Comparison of ENCODE assay signal across 8 mouse cellular contexts in genomic region chr11:60953803-60954202, GRCm38 (mm10). TPM values are rescaled to one million over a fixed set of nuclear protein-coding genes. Genes with fewer than 3 reads are reported as not detected.
DNase-seq lines count a peak whose midpoint lies in the region; ATAC-seq lines count a peak whose summit lies in the region.

No protein-coding gene starts in this region.

- H3K27ac ChIP-seq in hindbrain, embryonic 10.5 days, result no peak overlapping the region
- H3K27ac ChIP-seq in lung, embryonic 15.5 days, result no peak overlapping the region

- H3K36me3 ChIP-seq in hindbrain, embryonic 10.5 days, result peaks cover 41% of the 10 kb centered on the region
- H3K36me3 ChIP-seq in lung, embryonic 15.5 days, result peaks cover 27% of the 10 kb centered on the region

- H3K9ac ChIP-seq in lung, embryonic 15.5 days, result no peak overlapping the region

- 8% methylated on average over 15 of the region's 15 CpGs for WGBS in hindbrain, embryonic 10.5 days
- 3% methylated on average over 15 of the region's 15 CpGs for WGBS in lung, embryonic 15.5 days

- H3K4me2 ChIP-seq in lung, embryonic 15.5 days, result peak overlapping the region; percentile 30; the same call in 1 of the 2 replicates

- H3K4me3 ChIP-seq in hindbrain, embryonic 10.5 days, result no peak overlapping the region
- no peak overlapping the region for H3K4me3 ChIP-seq in lung, embryonic 15.5 days

- H3K9me3 ChIP-seq in hindbrain, embryonic 10.5 days, result no peaks in the 10 kb centered on the region
- H3K9me3 ChIP-seq in lung, embryonic 15.5 days, result no peaks in the 10 kb centered on the region

- DNase-seq in MN1 (ENCODE audit: low spot score), result peak; percentile 85
- peak; percentile 94 for DNase-seq in cerebellum, adult 9-11 months
- peak; percentile 78 to 91 for DNase-seq in frontal cortex, adult 2 months (ENCODE audit: extremely low spot score in 1 of 2, low spot score in 1 of 2)
- DNase-seq in hindbrain, embryonic 10.5 days (ENCODE audit: low spot score), result peak; percentile 92
- DNase-seq in layer of hippocampus, adult 9-11 months, result peak; percentile 90
- peak; percentile 84 for DNase-seq in ovary, postnatal 14 days (ENCODE audit: low spot score)
- DNase-seq in thymus, postnatal 0 days (ENCODE audit: low spot score), result peak; percentile 67

- H3K27me3 ChIP-seq in hindbrain, embryonic 10.5 days (ENCODE audit: insufficient read depth, poor library complexity, severe bottlenecking), result no peaks in the 10 kb centered on the region
- no peaks in the 10 kb centered on the region for H3K27me3 ChIP-seq in lung, embryonic 15.5 days

- peak; percentile 94 for ATAC-seq in lung, embryonic 15.5 days (ENCODE audit: borderline replicate concordance, extremely low read depth, low FRiP score, low TSS enrichment)

- H3K4me1 ChIP-seq in hindbrain, embryonic 10.5 days (replicated peaks), result peaks cover 18% of the 10 kb centered on the region
- peaks cover 10% of the 10 kb centered on the region for H3K4me1 ChIP-seq in lung, embryonic 15.5 days

RNA-seq across cellular contexts. Expression of gene Map2k3, which starts 22.0 kb away (rescaled TPM):
- 17.3 and 18.1 TPM in 2 replicates for polyA plus RNA-seq in frontal cortex, adult 2 months (2012; rRNA removed)
- polyA plus RNA-seq in hindbrain, embryonic 10.5 days (2016; fragmentation: Nextera tagmentation; extraction: Ambion mirVana), result 55.9 and 67.5 TPM in 2 replicates
- 109 and 115 TPM in 2 replicates for polyA plus RNA-seq in lung, embryonic 15.5 days (2015; fragmentation: Nextera tagmentation; extraction: Ambion mirVana)
- 70.5 and 73.5 TPM in 2 replicates for polyA plus RNA-seq in thymus, postnatal 0 days (2015; fragmentation: Nextera tagmentation; extraction: Ambion mirVana)

RNA-seq across cellular contexts. Expression of gene Natd1, which starts 39.3 kb away (rescaled TPM):
- polyA plus RNA-seq in frontal cortex, adult 2 months (2012; rRNA removed), result 13.3 and 14.6 TPM in 2 replicates
- polyA plus RNA-seq in hindbrain, embryonic 10.5 days (2016; fragmentation: Nextera tagmentation; extraction: Ambion mirVana), result 22.1 and 26.3 TPM in 2 replicates
- polyA plus RNA-seq in lung, embryonic 15.5 days (2015; fragmentation: Nextera tagmentation; extraction: Ambion mirVana), result 21.3 and 26.6 TPM in 2 replicates
- polyA plus RNA-seq in thymus, postnatal 0 days (2015; fragmentation: Nextera tagmentation; extraction: Ambion mirVana), result 11.9 and 15.0 TPM in 2 replicates
